Mouse (Mus musculus) liver, embryonic 16.5 days (tissue): ENCODE measurements around the gene Mknk2. TPM values are rescaled to one million over a fixed set of nuclear protein-coding genes. Genes with fewer than 3 reads are reported as not detected.

Experiments used
- ATAC-seq: fragments of 200-750 bp; cut with Nextera tagmentation; 2 replicates; pipeline ENCODE4 v1.8.0; 2017; ENCODE audit warnings: low read depth, mild to moderate bottlenecking, moderate number of reproducible peaks, moderate library complexity
- H3K27ac ChIP-seq: fragments of 300-500 bp; sonication (generic); 2 replicates; pipeline ENCODE4 v1.5.1; 2014; ENCODE audit warnings: mild to moderate bottlenecking, low read length
- H3K27me3 ChIP-seq: fragments of 300-500 bp; sonication (generic); 2 replicates; pipeline ENCODE4 v1.6.1; 2014; ENCODE audit warnings: low read depth, low read length, mixed read lengths; ENCODE audit not compliant: control insufficient read depth, insufficient read depth
- H3K36me3 ChIP-seq: fragments of 300-500 bp; sonication (generic); 2 replicates; pipeline ENCODE4 v1.6.1; 2014; ENCODE audit warnings: mild to moderate bottlenecking; ENCODE audit not compliant: control insufficient read depth, insufficient read depth
- H3K4me1 ChIP-seq: fragments of 300-500 bp; sonication (generic); 2 replicates; pipeline ENCODE4 v1.6.1; 2014; ENCODE audit warnings: low read depth, low read length, mixed read lengths; ENCODE audit not compliant: control insufficient read depth
- H3K4me2 ChIP-seq: fragments of 300-500 bp; sonication (generic); 2 replicates; pipeline ENCODE4 v1.6.1; 2014; ENCODE audit warnings: low read depth, low read length, mixed read lengths
- H3K4me3 ChIP-seq: fragments of 300-500 bp; sonication (generic); 2 replicates; pipeline ENCODE4 v1.5.1; 2014; ENCODE audit warnings: low read depth, mild to moderate bottlenecking, low read length
- H3K9ac ChIP-seq: fragments of 300-500 bp; sonication (generic); 2 replicates; pipeline ENCODE4 v1.6.1; 2014; ENCODE audit warnings: low read depth, low read length
- H3K9me3 ChIP-seq: fragments of 300-500 bp; sonication (generic); replicated peaks from 2 replicates; pipeline ENCODE4 v1.6.1; 2016; ENCODE audit warnings: low read length; ENCODE audit not compliant: control insufficient read depth
- WGBS: fragments of 180-500 bp; shearing (Covaris S2); extraction: QIAGEN DNeasy Blood & Tissue Kit; methylation state at CpG from one replicate; pipeline ENCODE4 v1.1.7; 2014; ENCODE audit not compliant: insufficient replicate concordance; 5-methylcytosine and 5-hydroxymethylcytosine counted together
- polyA plus RNA-seq: library from polyadenylated mRNA; unstranded; fragments of >200 nt; fragmentation: Nextera tagmentation; extraction: Ambion mirVana; gene quantifications from 2 replicates; pipeline ENCODE4 v1.2.1, GENCODE M21; 2015

The Mknk2 gene
- polyA plus RNA-seq, 1 experiment from 2014 or later: 54.4 TPM

GRCm38 (mm10) chr10:80622661-80623456 lies 55.1 kb downstream of the Mknk2 start, which contains the start of gene Csnk1g2:
Gene Csnk1g2, plus strand, starts transcription at chr10:80622838.
- Histone ChIP-seq H3K4me3 (peak within 1 kb of the TSS; percentile 86), H3K4me2 (peak within 1 kb of the TSS; percentile 96), H3K27me3 (no peaks in the 10 kb centered on the region), H3K9ac (peak within 1 kb of the TSS; percentile 93), H3K9me3 (no peaks in the 10 kb centered on the region), H3K27ac (peak within 1 kb of the TSS; percentile 98), H3K36me3 (no peaks in the 10 kb centered on the region), H3K4me1 (peaks cover 48% of the 10 kb centered on the region)
- peak; percentile 84 for ATAC-seq
- under 1% methylated on average over 63 of the region's 85 CpGs for WGBS

DNA sequence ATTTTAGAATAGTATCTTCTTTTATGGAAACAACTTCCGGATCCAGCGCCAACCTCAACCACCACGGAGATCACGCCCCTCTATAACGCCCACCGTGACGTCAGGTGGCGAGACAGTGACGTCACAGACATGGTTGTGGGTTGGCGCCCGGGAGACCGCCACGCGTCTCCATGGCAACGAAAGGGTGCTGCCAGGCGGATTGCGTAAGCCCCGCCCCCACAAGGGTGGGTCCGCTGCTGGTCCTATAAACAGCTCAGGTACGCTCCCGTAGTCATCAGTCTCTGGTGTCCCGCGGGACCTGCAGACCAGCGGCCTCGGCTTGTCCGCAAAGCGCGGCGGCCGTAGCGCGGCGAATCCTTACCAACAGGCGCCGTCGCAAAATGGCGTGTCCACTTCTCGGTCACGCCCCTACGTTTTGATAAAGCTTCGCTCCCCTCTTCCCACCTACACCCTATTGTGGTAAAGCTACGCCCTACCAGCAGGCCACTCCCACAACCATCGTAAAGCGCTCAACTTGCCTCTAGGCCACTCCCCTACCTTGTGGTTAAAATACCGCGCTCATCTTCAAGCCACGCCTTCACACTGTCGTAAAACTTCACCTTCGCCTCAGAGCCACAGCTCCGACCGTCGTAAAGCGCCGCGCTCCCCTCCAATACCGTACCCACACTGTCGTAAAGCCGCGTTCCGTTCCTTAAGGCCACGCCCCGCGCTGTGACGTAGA lies 55.8 kb downstream of the Mknk2 start:
- Histone ChIP-seq H3K4me3 (peak overlapping the region; percentile 86), H3K27me3 (no peaks in the 10 kb centered on the region), H3K4me1 (peaks cover 41% of the 10 kb centered on the region), H3K9me3 (no peaks in the 10 kb centered on the region), H3K36me3 (no peaks in the 10 kb centered on the region), H3K27ac (peak overlapping the region; percentile 98), H3K9ac (peak overlapping the region; percentile 71), H3K4me2 (peak overlapping the region; percentile 82)
- WGBS: under 1% methylated on average over 64 of the region's 64 CpGs
- peak; percentile 90 for ATAC-seq

DNA sequence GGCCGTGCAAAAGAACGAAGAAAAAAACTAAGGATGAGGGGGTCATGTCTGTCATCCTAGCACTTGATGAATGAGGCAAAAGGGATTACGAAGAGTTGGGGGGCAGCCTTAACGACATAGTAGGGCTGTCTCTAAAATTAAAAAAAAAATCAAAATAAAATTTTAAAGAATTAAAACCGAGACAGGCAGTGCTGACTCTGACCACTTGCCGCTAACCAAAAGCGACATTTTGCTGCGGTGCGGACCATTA lies 56.3 kb downstream of the Mknk2 start:
- no peaks in the 10 kb centered on the region for H3K9me3 ChIP-seq
- H3K4me1 ChIP-seq: peaks cover 41% of the 10 kb centered on the region
- peak overlapping the region; percentile 98 for H3K27ac ChIP-seq
- WGBS: 2% methylated on average over 9 of the region's 9 CpGs
- H3K4me3 ChIP-seq: peak overlapping the region; percentile 86
- H3K36me3 ChIP-seq: no peaks in the 10 kb centered on the region
- H3K4me2 ChIP-seq: peak overlapping the region; percentile 82
- H3K27me3 ChIP-seq: no peaks in the 10 kb centered on the region
- peak overlapping the region; percentile 71 for H3K9ac ChIP-seq
- ATAC-seq: no peak

GRCm38 (mm10) chr10:80620796-80621689 lies 56.9 kb downstream of the Mknk2 start:
- peak overlapping the region; percentile 71 for H3K9ac ChIP-seq
- H3K4me2 ChIP-seq: peak overlapping the region; percentile 82
- ATAC-seq: no peak
- peak overlapping the region; percentile 86 for H3K4me3 ChIP-seq
- H3K27ac ChIP-seq: peak overlapping the region; percentile 98
- WGBS: 54% methylated on average over 16 of the region's 16 CpGs
- peaks cover 35% of the 10 kb centered on the region for H3K4me1 ChIP-seq
- H3K27me3 ChIP-seq: no peaks in the 10 kb centered on the region
- H3K36me3 ChIP-seq: no peaks in the 10 kb centered on the region
- H3K9me3 ChIP-seq: no peaks in the 10 kb centered on the region

GRCm38 (mm10) chr10:80620365-80620764 lies 57.5 kb downstream of the Mknk2 start:
- H3K27me3 ChIP-seq: no peaks in the 10 kb centered on the region
- no peak overlapping the region for H3K4me2 ChIP-seq
- ATAC-seq: no peak
- H3K9ac ChIP-seq: no peak overlapping the region
- no peak overlapping the region for H3K27ac ChIP-seq
- H3K36me3 ChIP-seq: peaks cover 2% of the 10 kb centered on the region; the same call in 1 of the 2 replicates
- no peaks in the 10 kb centered on the region for H3K9me3 ChIP-seq
- 77% methylated on average over 9 of the region's 9 CpGs for WGBS
- no peak overlapping the region for H3K4me3 ChIP-seq
- H3K4me1 ChIP-seq: peaks cover 29% of the 10 kb centered on the region

- Histone ChIP-seq H3K36me3 (peaks cover 3% of the 10 kb centered on the region), H3K4me3 (no peak overlapping the region), H3K27me3 (no peaks in the 10 kb centered on the region), H3K9ac (no peak overlapping the region), H3K27ac (peak overlapping the region; percentile 40; the same call in 1 of the 2 replicates), H3K4me2 (peak overlapping the region; percentile 25; the same call in 1 of the 2 replicates), H3K9me3 (no peaks in the 10 kb centered on the region), H3K4me1 (peaks cover 25% of the 10 kb centered on the region)
- no peak for ATAC-seq
- WGBS: 61% methylated on average over 8 of the region's 8 CpGs
Measured at GRCm38 (mm10) chr10:80619465-80620244, 58.3 kb downstream of the Mknk2 start.

- H3K36me3 ChIP-seq: peaks cover 8% of the 10 kb centered on the region
- no peak for ATAC-seq
- H3K27me3 ChIP-seq: no peaks in the 10 kb centered on the region
- WGBS: 45% methylated on average over 9 of the region's 9 CpGs
- no peak overlapping the region for H3K4me3 ChIP-seq
- 0 out of 2 replicates have a peak overlapping the region, but pooled peaks have one; percentile 3 for H3K27ac ChIP-seq
- H3K4me1 ChIP-seq: peaks cover 11% of the 10 kb centered on the region
- H3K9ac ChIP-seq: no peak overlapping the region
- H3K9me3 ChIP-seq: no peaks in the 10 kb centered on the region
- H3K4me2 ChIP-seq: no peak overlapping the region
Measured at GRCm38 (mm10) chr10:80618181-80618580, 59.7 kb downstream of the Mknk2 start.
